23 mouse cellular contexts compared by ENCODE assay signal in the genomic region with DNA sequence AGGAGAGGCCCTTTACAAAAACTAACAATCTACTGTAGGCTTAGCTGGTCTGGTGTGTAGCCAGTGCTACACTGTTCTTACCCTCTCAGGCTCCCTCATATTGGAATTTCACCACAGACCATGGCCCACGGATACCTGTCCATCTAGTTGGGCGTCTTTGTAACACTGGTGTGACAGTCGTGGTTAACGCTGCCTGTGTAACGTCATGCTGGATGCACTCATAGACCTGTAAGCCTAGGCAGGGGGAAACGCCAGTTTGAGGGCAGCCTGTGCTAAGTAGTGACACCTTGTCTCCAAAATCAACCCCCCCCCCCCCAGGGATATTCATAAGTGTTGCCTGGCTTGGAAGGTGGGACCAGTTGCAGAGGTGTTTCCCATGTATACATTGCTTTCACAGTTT. TPM values are rescaled to one million over a fixed set of nuclear protein-coding genes. Genes with fewer than 3 reads are reported as not detected.
DNase-seq lines count a peak whose midpoint lies in the region; ATAC-seq and TF ChIP-seq lines count a peak whose summit lies in the region.
"Had no signal": no experiment of that assay in that cellular context is flagged by ENCODE, and none has a peak within 500 bp of the region (broad histone marks: within the 10 kb centered on the region; RNA-seq: fewer than 3 reads in every experiment).

No protein-coding gene starts in this region.

- no peaks in the 10 kb centered on the region for H3K27me3 ChIP-seq in heart, embryonic 15.5 days
- no peaks in the 10 kb centered on the region for H3K27me3 ChIP-seq in liver, embryonic 11.5 days (replicated peaks; ENCODE audit: control insufficient read depth, insufficient read depth, low read length)
- peaks cover 36% of the 10 kb centered on the region for H3K27me3 ChIP-seq in liver, postnatal 0 days (ENCODE audit: insufficient read depth, low read length)
- no peaks in the 10 kb centered on the region for H3K27me3 ChIP-seq in midbrain, postnatal 0 days (ENCODE audit: insufficient read depth, low read length)
- no peaks in the 10 kb centered on the region for H3K27me3 ChIP-seq in midbrain, embryonic 16.5 days (ENCODE audit: control insufficient read depth, insufficient read depth, low read depth, low read length)
- H3K27me3 ChIP-seq: midbrain, embryonic 13.5 days had no signal

- intact Hi-C loops in heart, postnatal 14 days (cut with DNase I) = loop anchor here (10.0 kb wide), 2 partner anchors 283 to 397 kb away; no protein-coding TSS in a partner anchor

- no peaks in the 10 kb centered on the region for H3K36me3 ChIP-seq in heart, embryonic 15.5 days
- no peaks in the 10 kb centered on the region for H3K36me3 ChIP-seq in liver, embryonic 11.5 days (ENCODE audit: control insufficient read depth, insufficient read depth, low read length)
- H3K36me3 ChIP-seq in liver, postnatal 0 days (replicated peaks; ENCODE audit: insufficient read depth, low read length) = no peaks in the 10 kb centered on the region
- no peaks in the 10 kb centered on the region for H3K36me3 ChIP-seq in midbrain, postnatal 0 days (ENCODE audit: insufficient read depth, low read length)
- H3K36me3 ChIP-seq in midbrain, embryonic 16.5 days (ENCODE audit: control insufficient read depth, insufficient read depth, low read length) = no peaks in the 10 kb centered on the region
- H3K36me3 ChIP-seq: forebrain, embryonic 10.5 days; G1E; liver, embryonic 13.5 days; midbrain, embryonic 13.5 days had no signal

- 0 out of 2 replicates have a peak overlapping the region, but pooled peaks have one; percentile 11 for H3K9ac ChIP-seq in heart, embryonic 15.5 days
- no peak overlapping the region for H3K9ac ChIP-seq in liver, embryonic 11.5 days (ENCODE audit: low read depth, low read length)
- H3K9ac ChIP-seq in liver, postnatal 0 days (replicated peaks) = no peak overlapping the region
- no peak overlapping the region for H3K9ac ChIP-seq in midbrain, postnatal 0 days (replicated peaks; ENCODE audit: low read length, poor library complexity, severe bottlenecking)
- H3K9ac ChIP-seq in midbrain, embryonic 16.5 days (ENCODE audit: low read depth, low read length) = no peak overlapping the region
- H3K9ac ChIP-seq: liver, embryonic 13.5 days; midbrain, embryonic 13.5 days had no signal

- WGBS in heart, embryonic 15.5 days = 50% methylated on average over 6 of the region's 6 CpGs
- 53% methylated on average over 6 of the region's 6 CpGs for WGBS in liver, embryonic 11.5 days
- WGBS in liver, postnatal 0 days (ENCODE audit: insufficient replicate concordance) = 64% methylated on average over 6 of the region's 6 CpGs
- 76% methylated on average over 6 of the region's 6 CpGs for WGBS in midbrain, postnatal 0 days
- WGBS in midbrain, embryonic 16.5 days = 76% methylated on average over 6 of the region's 6 CpGs

- H3K27ac ChIP-seq in heart, embryonic 15.5 days = 0 out of 2 replicates have a peak overlapping the region, but pooled peaks have one; percentile 5
- H3K27ac ChIP-seq in liver, embryonic 11.5 days (ENCODE audit: low read depth, low read length) = no peak overlapping the region
- no peak overlapping the region for H3K27ac ChIP-seq in liver, postnatal 0 days (ENCODE audit: low read depth)
- H3K27ac ChIP-seq in midbrain, postnatal 0 days (ENCODE audit: low read depth, low read length) = no peak overlapping the region
- H3K27ac ChIP-seq in midbrain, embryonic 16.5 days (ENCODE audit: low read length) = no peak overlapping the region
- H3K27ac ChIP-seq: forebrain, embryonic 10.5 days; left cerebral cortex, adult 2 months; liver, embryonic 13.5 days; macrophage; midbrain, embryonic 13.5 days had no signal

- no peak for TF ChIP-seq EP300 in liver, postnatal 0 days (IDR thresholded peaks at IDR 0.05; ENCODE audit: low read depth)

- DNase-seq in CD4-positive, CD25-positive, alpha-beta regulatory T cell, adult 2 months (ENCODE audit: low read depth, low spot score) = peak; percentile 27
- no peak for DNase-seq in heart, postnatal 14 days
- DNase-seq in liver, embryonic 11.5 days (ENCODE audit: low spot score) = no peak
- DNase-seq in liver, postnatal 0 days = no peak
- DNase-seq in midbrain, postnatal 0 days (ENCODE audit: low spot score) = no peak
- DNase-seq: adrenal gland, postnatal 36 days; cerebellum, adult 18-20 months; cerebellum, postnatal 25 days; embryo, embryonic 11 days; kidney, adult 8-10 months; kidney, postnatal 4 days; layer of hippocampus, adult 9-11 months; left cerebral cortex, postnatal 4 days; liver, embryonic 13.5 days; right cerebral cortex, postnatal 4 days had no signal

- H3K9me3 ChIP-seq in heart, embryonic 15.5 days (replicated peaks) = no peaks in the 10 kb centered on the region
- no peaks in the 10 kb centered on the region for H3K9me3 ChIP-seq in liver, embryonic 11.5 days (ENCODE audit: control insufficient read depth, low read length)
- H3K9me3 ChIP-seq in liver, postnatal 0 days (ENCODE audit: low read length) = no peaks in the 10 kb centered on the region
- no peaks in the 10 kb centered on the region for H3K9me3 ChIP-seq in midbrain, postnatal 0 days (ENCODE audit: low read length)
- H3K9me3 ChIP-seq in midbrain, embryonic 16.5 days (replicated peaks; ENCODE audit: control insufficient read depth, low read length, poor library complexity, severe bottlenecking) = no peaks in the 10 kb centered on the region
- H3K9me3 ChIP-seq: forebrain, embryonic 10.5 days; liver, embryonic 13.5 days; midbrain, embryonic 13.5 days had no signal

- peaks cover 77% of the 10 kb centered on the region for H3K4me1 ChIP-seq in heart, embryonic 15.5 days (replicated peaks)
- peaks cover 62% of the 10 kb centered on the region for H3K4me1 ChIP-seq in liver, embryonic 11.5 days (replicated peaks; ENCODE audit: control insufficient read depth, insufficient read depth, low read length)
- H3K4me1 ChIP-seq in liver, postnatal 0 days (ENCODE audit: insufficient read depth) = peaks cover 9% of the 10 kb centered on the region; the same call in 1 of the 2 replicates
- H3K4me1 ChIP-seq in midbrain, postnatal 0 days (ENCODE audit: insufficient read depth, low read length) = peaks cover 8% of the 10 kb centered on the region; the same call in 1 of the 2 replicates
- peaks cover 39% of the 10 kb centered on the region for H3K4me1 ChIP-seq in midbrain, embryonic 16.5 days (ENCODE audit: control insufficient read depth, insufficient read depth, low read length)

- peak overlapping the region; percentile 34 for H3K4me2 ChIP-seq in heart, embryonic 15.5 days
- H3K4me2 ChIP-seq in liver, embryonic 11.5 days = 0 out of 2 replicates have a peak overlapping the region, but pooled peaks have one; percentile 15
- H3K4me2 ChIP-seq in liver, postnatal 0 days (ENCODE audit: low read depth, low read length) = no peak overlapping the region
- H3K4me2 ChIP-seq in midbrain, postnatal 0 days (ENCODE audit: low read depth, low read length, poor library complexity, severe bottlenecking) = 0 out of 2 replicates have a peak overlapping the region, but pooled peaks have one; percentile 0
- H3K4me2 ChIP-seq in midbrain, embryonic 16.5 days (ENCODE audit: low read length) = no peak overlapping the region
- H3K4me2 ChIP-seq: midbrain, embryonic 13.5 days had no signal

- no peak for ATAC-seq in CD4-positive, CD25-positive, alpha-beta regulatory T cell, adult 4 months
- ATAC-seq in heart, embryonic 15.5 days (replicated peaks; ENCODE audit: insufficient number of reproducible peaks, insufficient read depth, low FRiP score, low read depth) = no peak
- ATAC-seq in liver, embryonic 11.5 days (replicated peaks; ENCODE audit: low FRiP score) = no peak
- no peak for ATAC-seq in liver, postnatal 0 days
- no peak for ATAC-seq in midbrain, postnatal 0 days (ENCODE audit: low FRiP score)
- ATAC-seq in midbrain, embryonic 16.5 days = no peak
- ATAC-seq: midbrain, embryonic 13.5 days had no signal

- no peak overlapping the region for H3K4me3 ChIP-seq in heart, embryonic 15.5 days
- H3K4me3 ChIP-seq in liver, embryonic 11.5 days (ENCODE audit: low read depth, low read length) = no peak overlapping the region
- no peak overlapping the region for H3K4me3 ChIP-seq in liver, postnatal 0 days (ENCODE audit: low read depth, low read length)
- H3K4me3 ChIP-seq in midbrain, postnatal 0 days (ENCODE audit: low read depth, low read length) = no peak overlapping the region
- no peak overlapping the region for H3K4me3 ChIP-seq in midbrain, embryonic 16.5 days (ENCODE audit: low read depth, low read length)
- H3K4me3 ChIP-seq: forebrain, embryonic 10.5 days; liver, embryonic 13.5 days; midbrain, embryonic 13.5 days had no signal

- no peak for TF ChIP-seq CTCF in liver, postnatal 0 days (IDR thresholded peaks at IDR 0.05; ENCODE audit: low read depth)
- no peak for TF ChIP-seq CTCF in midbrain, postnatal 0 days (IDR thresholded peaks at IDR 0.05)

RNA-seq across cellular contexts. Expression of gene Igf1r, which starts 4.7 kb away (rescaled TPM):
- polyA plus RNA-seq in CD4-positive, CD25-positive, alpha-beta regulatory T cell, adult 4 months (2017; shearing (Covaris generic)) = 10 to 100 TPM; 20.0 to 30.4 TPM
- polyA plus RNA-seq in heart, embryonic 15.5 days (2015; fragmentation: Nextera tagmentation; extraction: Ambion mirVana) = 13.9 and 16.5 TPM in 2 replicates
- 10 to 100 TPM; 17.9 to 21.3 TPM for total RNA-seq in heart, postnatal 14 days (2021)
- 9.2 and 10.2 TPM in 2 replicates for polyA plus RNA-seq in liver, embryonic 11.5 days (2014; fragmentation: Nextera tagmentation; extraction: Ambion mirVana)
- polyA plus RNA-seq in liver, postnatal 0 days (2015; fragmentation: Nextera tagmentation; extraction: Ambion mirVana) = 2.7 and 2.9 TPM in 2 replicates
- 39.2 and 40.3 TPM in 2 replicates for total RNA-seq in midbrain, postnatal 0 days (2014; rRNA removed)
- polyA plus RNA-seq in midbrain, postnatal 0 days (2015; fragmentation: Nextera tagmentation; extraction: Ambion mirVana) = 10.3 and 12.1 TPM in 2 replicates
- 21.5 and 23.3 TPM in 2 replicates for polyA plus RNA-seq in midbrain, embryonic 16.5 days (2015; fragmentation: Nextera tagmentation; extraction: Ambion mirVana)

Comparison
In these comparisons a context has a peak if more than half of its experiments do, and no peak if none do; other contexts are left out.
1. H3K4me2 ChIP-seq: peak in heart, embryonic 15.5 days (single experiment), liver, embryonic 11.5 days (single experiment) and midbrain, postnatal 0 days (single experiment); none in liver, postnatal 0 days (single experiment) and midbrain, embryonic 16.5 days (single experiment).